Mouse (Mus musculus): ENCODE measurements around the gene Tekt1.

DNA sequence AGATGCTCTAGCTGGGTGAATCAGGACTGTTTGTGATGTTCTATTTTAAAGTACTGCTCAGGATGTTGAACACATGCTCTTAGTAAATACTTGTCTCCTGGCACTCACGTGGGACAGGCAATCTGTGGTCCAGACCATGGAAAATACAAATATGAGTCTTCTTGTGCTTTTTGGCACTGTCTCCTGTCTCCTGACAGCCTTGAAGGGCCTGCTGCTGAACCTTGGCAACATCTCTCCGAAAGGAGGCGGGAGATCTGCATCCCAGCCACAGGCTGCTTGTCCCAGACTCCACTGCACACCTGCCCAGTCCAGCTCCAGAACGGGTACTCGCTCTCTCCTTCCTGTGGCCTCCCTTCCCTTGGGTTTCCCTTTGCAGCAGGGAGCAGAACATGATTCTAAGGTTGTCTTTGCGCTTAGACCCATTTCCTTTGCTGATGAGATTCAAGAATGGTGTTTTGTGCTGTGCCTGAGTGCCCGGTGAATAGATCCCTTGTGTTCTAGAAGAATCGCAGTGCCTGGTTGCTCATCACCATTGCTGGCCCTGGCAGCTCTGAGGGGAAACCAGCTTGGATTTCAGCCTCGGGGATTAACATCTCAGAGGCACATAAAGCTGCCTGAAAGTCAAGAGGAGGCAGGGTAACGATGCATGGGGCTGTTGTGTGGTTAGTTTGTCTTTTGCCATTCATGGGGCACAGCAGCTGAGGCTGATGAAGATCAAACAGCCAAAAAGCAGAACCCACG is 5.9 kb upstream of the Tekt1 start:
- no peak for TF ChIP-seq EP300 (IDR thresholded peaks at IDR 0.05; ENCODE audit: low read depth)
- TF ChIP-seq CTCF (IDR thresholded peaks at IDR 0.05; ENCODE audit: low read depth): no peak

All from liver, embryonic 14.5 days (tissue).